Mouse (Mus musculus): ENCODE measurements around the gene Gpr173.

Gpr173 gene

DNA sequence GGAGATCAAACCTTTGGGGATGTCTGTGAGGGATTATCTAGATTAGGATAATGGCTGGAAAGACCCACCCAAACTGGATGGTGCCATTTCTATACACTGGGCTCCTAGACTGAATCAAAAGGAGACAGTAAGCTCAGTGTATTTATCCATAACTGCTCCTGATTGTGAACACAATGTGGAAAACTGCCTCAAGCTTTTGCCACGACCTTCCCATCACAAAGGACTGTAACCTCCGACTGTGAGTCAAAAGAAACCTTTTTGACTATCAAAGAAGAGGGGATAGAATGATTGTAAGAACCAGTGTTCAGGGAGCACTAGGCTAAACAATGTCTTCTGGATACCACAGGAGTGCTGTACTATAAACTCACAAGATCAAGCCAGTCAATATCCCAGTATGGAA is 62.3 kb downstream of the Gpr173 start:
- no peak for DNase-seq (ENCODE audit: extremely low spot score)

Measured in embryo, embryonic 9.5 days (tissue).